Mouse (Mus musculus) liver, embryonic 14.5 days (tissue): ENCODE results near the gene Mfap5.

ENCODE experiments used
- CTCF ChIP-seq: IDR thresholded peaks from 2 replicates; pipeline ENCODE4 v1.5.1; 2016; ENCODE audit warnings: antibody characterized with exemption, low read depth, control low read depth
- EP300 ChIP-seq: IDR thresholded peaks from 2 replicates; pipeline ENCODE4 v1.6.1; 2016; ENCODE audit warnings: antibody characterized with exemption, low read depth

GRCm38 (mm10) chr6:122569762-122570161 is 64.1 kb downstream of the Mfap5 start:
- TF ChIP-seq EP300 (no peak), CTCF (no peak)
